Mouse (Mus musculus): ENCODE measurements around the gene Fas. TPM values are rescaled to one million over a fixed set of nuclear protein-coding genes. Genes with fewer than 3 reads are reported as not detected.

Fas gene
- polyA plus RNA-seq (2014; fragmentation: Illumina TruSeq; extraction: RNeasy Lipid Tissue Mini Kit (QIAGEN cat#74804); ENCODE audit: low read depth, low replicate concordance) = 60.3 TPM

GRCm38 (mm10) chr19:34289948-34290789, at the start of gene Fas:
Gene Fas (plus strand): TSS chr19:34290666.

DNA sequence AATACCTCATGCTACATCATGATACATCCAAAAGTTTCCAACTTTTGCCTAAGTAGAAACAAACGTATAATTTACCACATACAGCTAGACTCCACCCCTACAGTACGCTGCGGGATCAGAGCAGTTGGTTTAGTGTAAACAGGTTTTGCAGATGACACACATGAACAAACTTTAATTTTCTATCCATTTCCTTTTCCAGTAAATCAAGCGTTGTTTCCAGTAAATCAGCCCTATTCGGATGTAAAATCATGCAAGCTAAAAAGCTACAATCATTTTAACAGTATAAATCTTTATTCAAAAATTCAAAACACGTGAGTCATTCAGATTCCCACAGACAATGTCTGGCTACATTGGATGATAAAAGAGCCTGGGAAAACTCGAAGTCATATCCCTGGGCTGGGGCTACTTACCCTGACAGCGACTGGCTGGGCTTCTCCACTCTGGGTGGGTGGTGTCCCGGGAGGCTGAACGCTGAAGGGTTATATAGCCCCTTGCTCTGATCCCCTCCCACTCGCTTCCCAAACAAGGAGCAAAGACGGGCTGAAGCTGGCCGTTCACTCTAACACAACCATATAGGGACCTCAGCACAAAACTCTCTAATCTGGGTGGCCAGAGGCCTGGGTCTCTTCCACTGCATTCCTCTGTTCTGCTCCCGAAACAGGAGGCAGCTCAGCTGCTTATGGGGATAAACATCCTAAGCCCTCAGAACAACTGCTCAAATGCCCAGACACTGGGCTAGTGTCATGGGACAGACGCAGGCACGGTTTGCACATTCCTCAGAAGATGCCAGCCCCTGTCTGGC, 35.4 kb upstream of the Fas start, which contains the start of gene Acta2:
Gene Acta2, minus strand, starts transcription at position 711 of the 802 bp plus-strand sequence.

Other genes starting within 250 kb of the Fas start
- gene Lipn, start 223.3 kb upstream of the Fas start, polyA plus RNA-seq (2014; fragmentation: Illumina TruSeq; extraction: RNeasy Lipid Tissue Mini Kit (QIAGEN cat#74804); ENCODE audit: low read depth, low replicate concordance) = not detected
- not detected for gene Lipm, start 189.7 kb upstream of the Fas start, polyA plus RNA-seq (2014; fragmentation: Illumina TruSeq; extraction: RNeasy Lipid Tissue Mini Kit (QIAGEN cat#74804); ENCODE audit: low read depth, low replicate concordance)
- 0.56 TPM for gene Ankrd22, start 124.6 kb upstream of the Fas start, polyA plus RNA-seq (2014; fragmentation: Illumina TruSeq; extraction: RNeasy Lipid Tissue Mini Kit (QIAGEN cat#74804); ENCODE audit: low read depth, low replicate concordance)
- 4.3 TPM for gene Stambpl1, start 98.4 kb upstream of the Fas start, polyA plus RNA-seq (2014; fragmentation: Illumina TruSeq; extraction: RNeasy Lipid Tissue Mini Kit (QIAGEN cat#74804); ENCODE audit: low read depth, low replicate concordance)
- 1.1 TPM for gene Acta2, start 35.1 kb upstream of the Fas start, polyA plus RNA-seq (2014; fragmentation: Illumina TruSeq; extraction: RNeasy Lipid Tissue Mini Kit (QIAGEN cat#74804); ENCODE audit: low read depth, low replicate concordance)
- not detected for gene Ch25h, start 184.5 kb downstream of the Fas start, polyA plus RNA-seq (2014; fragmentation: Illumina TruSeq; extraction: RNeasy Lipid Tissue Mini Kit (QIAGEN cat#74804); ENCODE audit: low read depth, low replicate concordance)
- gene Lipa, start 236.8 kb downstream of the Fas start, polyA plus RNA-seq (2014; fragmentation: Illumina TruSeq; extraction: RNeasy Lipid Tissue Mini Kit (QIAGEN cat#74804); ENCODE audit: low read depth, low replicate concordance) = 297 TPM

Data from liver, adult 10 weeks (tissue).